Mouse (Mus musculus) cortical plate, adult 2 months (tissue): ENCODE measurements around the gene Fam241b. TPM values are rescaled to one million over a fixed set of nuclear protein-coding genes. Genes with fewer than 3 reads are reported as not detected.

Experiments used
- H3K27ac ChIP-seq: fragments of 200-500 bp; 2 replicates; pipeline ENCODE4 v1.5.1; 2012; ENCODE audit warnings: low read length, control low read depth, inconsistent platforms; ENCODE audit not compliant: insufficient read depth
- H3K4me1 ChIP-seq: fragments of 200-500 bp; 2 replicates; pipeline ENCODE4 v1.6.1; 2011; ENCODE audit warnings: low read length; ENCODE audit not compliant: control insufficient read depth, insufficient read depth
- H3K4me3 ChIP-seq: fragments of 200-500 bp; 2 replicates; pipeline ENCODE4 v1.5.1; 2011; ENCODE audit warnings: mild to moderate bottlenecking, low read length, control low read depth; ENCODE audit not compliant: insufficient read depth
- CTCF ChIP-seq: fragments of 200-500 bp; IDR thresholded peaks from 2 replicates; pipeline ENCODE4 v1.5.1; 2011; ENCODE audit warnings: mild to moderate bottlenecking, control low read depth, low read length; ENCODE audit not compliant: insufficient read depth; ENCODE audit errors: extremely low read depth
- POLR2A ChIP-seq: fragments of 200-500 bp; IDR thresholded peaks from 2 replicates; pipeline ENCODE4 v1.6.1; 2011; ENCODE audit warnings: mild to moderate bottlenecking, low read length, control low read depth; ENCODE audit not compliant: insufficient read depth; ENCODE audit errors: extremely low read depth
- polyA plus RNA-seq: library from polyadenylated mRNA; depleted of rRNA; stranded (reverse); fragments of >200 nt; gene quantifications from 2 replicates; pipeline ENCODE4 v1.2.3, GENCODE M21; 2012

Fam241b gene
- polyA plus RNA-seq, 1 experiment, result 50.3 TPM

- H3K4me1 ChIP-seq, result peaks cover 9% of the 10 kb centered on the region
- no peak overlapping the region for H3K4me3 ChIP-seq
- TF ChIP-seq CTCF (peak; percentile 90), POLR2A (no peak)
- no peak overlapping the region for H3K27ac ChIP-seq
These were observed 38.7 kb downstream of the Fam241b start for GRCm38 (mm10) chr10:62104835-62105576.

DNA sequence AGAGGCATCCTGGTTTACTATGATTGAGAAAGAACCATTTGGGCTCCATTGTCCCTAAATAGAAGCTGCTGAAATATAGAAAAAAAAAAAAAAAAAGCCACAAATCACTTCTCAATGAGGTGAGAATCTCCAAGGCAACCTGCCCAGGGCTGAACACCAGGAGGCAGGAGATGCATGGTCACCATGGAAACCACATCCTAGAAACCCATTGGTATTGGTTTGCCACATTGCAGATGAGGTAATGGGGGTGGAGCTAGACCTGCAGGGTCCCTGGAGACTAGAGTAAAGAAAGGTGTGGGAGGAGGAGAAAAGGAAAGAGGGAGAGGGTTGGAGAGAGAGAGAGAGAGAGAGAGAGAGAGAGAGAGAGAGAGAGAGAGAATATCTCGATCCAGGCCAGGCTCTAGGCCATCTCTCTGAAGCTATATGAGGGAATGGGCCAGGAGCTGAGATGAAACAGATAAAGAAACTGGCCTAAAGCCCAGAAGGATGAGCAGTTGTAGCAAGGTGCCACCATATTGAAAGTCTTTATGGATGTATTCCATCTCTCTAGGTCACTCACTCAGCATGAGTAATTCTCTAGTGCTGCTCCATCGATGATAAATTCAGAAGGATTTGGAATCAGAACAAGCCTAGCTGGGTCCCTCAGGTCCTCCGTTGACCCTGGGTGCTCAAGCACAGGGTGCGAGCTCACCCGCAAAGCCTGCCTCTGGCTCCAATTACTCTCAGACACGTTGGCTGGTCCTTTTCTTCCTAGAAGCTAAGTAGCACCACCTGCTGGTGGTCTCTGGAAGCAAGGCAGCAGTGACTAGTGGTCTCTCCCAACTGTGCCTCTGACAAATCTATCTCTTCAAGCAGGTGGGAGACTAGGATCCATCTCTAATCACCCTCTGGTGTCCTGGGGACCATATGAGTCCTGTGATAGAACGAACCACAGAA is 41.9 kb downstream of the Fam241b start:
- Histone ChIP-seq H3K27ac (peak overlapping the region; percentile 62; the same call in 1 of the 2 replicates), H3K4me3 (no peak overlapping the region), H3K4me1 (peaks cover 9% of the 10 kb centered on the region)
- TF ChIP-seq POLR2A (no peak), CTCF (peak; percentile 79)

GRCm38 (mm10) chr10:62099749-62100403 is 43.8 kb downstream of the Fam241b start:
- H3K4me3 ChIP-seq, result no peak overlapping the region
- peaks cover 9% of the 10 kb centered on the region for H3K4me1 ChIP-seq
- TF ChIP-seq POLR2A, result no peak
- TF ChIP-seq CTCF, result no peak
- H3K27ac ChIP-seq, result no peak overlapping the region

GRCm38 (mm10) chr10:62094401-62094800 is 49.3 kb downstream of the Fam241b start:
- TF ChIP-seq CTCF, result no peak
- no peak for TF ChIP-seq POLR2A
- Histone ChIP-seq H3K27ac (no peak overlapping the region), H3K4me3 (no peak overlapping the region), H3K4me1 (no peaks in the 10 kb centered on the region)

- no peak for TF ChIP-seq POLR2A
- no peak for TF ChIP-seq CTCF
- Histone ChIP-seq H3K4me1 (peaks cover 1% of the 10 kb centered on the region; the same call in 1 of the 2 replicates), H3K27ac (no peak overlapping the region), H3K4me3 (no peak overlapping the region)
These were observed 49.8 kb downstream of the Fam241b start for GRCm38 (mm10) chr10:62093903-62094302.

GRCm38 (mm10) chr10:62089486-62089885 is 54.2 kb downstream of the Fam241b start:
- peaks cover 1% of the 10 kb centered on the region; the same call in 1 of the 2 replicates for H3K4me1 ChIP-seq
- H3K27ac ChIP-seq, result no peak overlapping the region
- no peak overlapping the region for H3K4me3 ChIP-seq
- TF ChIP-seq POLR2A (no peak), CTCF (no peak)

GRCm38 (mm10) chr10:62089071-62089470 is 54.6 kb downstream of the Fam241b start:
- Histone ChIP-seq H3K4me1 (peaks cover 1% of the 10 kb centered on the region; the same call in 1 of the 2 replicates), H3K4me3 (no peak overlapping the region), H3K27ac (no peak overlapping the region)
- TF ChIP-seq CTCF, result no peak
- no peak for TF ChIP-seq POLR2A

- Histone ChIP-seq H3K4me1 (peaks cover 1% of the 10 kb centered on the region; the same call in 1 of the 2 replicates), H3K27ac (no peak overlapping the region), H3K4me3 (no peak overlapping the region)
- no peak for TF ChIP-seq POLR2A
- no peak for TF ChIP-seq CTCF
These were observed 55.3 kb downstream of the Fam241b start for GRCm38 (mm10) chr10:62088411-62088810.

- TF ChIP-seq CTCF (no peak), POLR2A (no peak)
These were observed 56.9 kb downstream of the Fam241b start for GRCm38 (mm10) chr10:62086826-62087225.

More at GRCm38 (mm10) chr10:62086826-62087225, 56.9 kb downstream of the Fam241b start:
- Histone ChIP-seq H3K4me1 (peaks cover 1% of the 10 kb centered on the region; the same call in 1 of the 2 replicates), H3K27ac (no peak overlapping the region), H3K4me3 (no peak overlapping the region)
